Mouse (Mus musculus) cortical plate, adult 2 months (tissue): ENCODE measurements at regions not wholly inside any gene's neighbourhood (a gene's known extent, or its start where the extent isn't known, plus 50 kb on each side); places are given as distances from the start of the nearest gene placed in this dataset.

Experiments
- H3K27ac ChIP-seq: fragments of 200-500 bp; 2 replicates; pipeline ENCODE4 v1.5.1; 2012; ENCODE audit warnings: low read length, control low read depth, inconsistent platforms; ENCODE audit not compliant: insufficient read depth
- H3K4me1 ChIP-seq: fragments of 200-500 bp; 2 replicates; pipeline ENCODE4 v1.6.1; 2011; ENCODE audit warnings: low read length; ENCODE audit not compliant: control insufficient read depth, insufficient read depth
- H3K4me3 ChIP-seq: fragments of 200-500 bp; 2 replicates; pipeline ENCODE4 v1.5.1; 2011; ENCODE audit warnings: mild to moderate bottlenecking, low read length, control low read depth; ENCODE audit not compliant: insufficient read depth
- CTCF ChIP-seq: fragments of 200-500 bp; IDR thresholded peaks from 2 replicates; pipeline ENCODE4 v1.5.1; 2011; ENCODE audit warnings: mild to moderate bottlenecking, control low read depth, low read length; ENCODE audit not compliant: insufficient read depth; ENCODE audit errors: extremely low read depth
- POLR2A ChIP-seq: fragments of 200-500 bp; IDR thresholded peaks from 2 replicates; pipeline ENCODE4 v1.6.1; 2011; ENCODE audit warnings: mild to moderate bottlenecking, low read length, control low read depth; ENCODE audit not compliant: insufficient read depth; ENCODE audit errors: extremely low read depth

GRCm38 (mm10) chr8:88944038-88944437 lies 99.9 kb downstream of the Sall1 start:
- H3K4me1 ChIP-seq, result no peaks in the 10 kb centered on the region
- H3K4me3 ChIP-seq, result no peak overlapping the region
- no peak overlapping the region for H3K27ac ChIP-seq
- TF ChIP-seq POLR2A, result no peak
- peak; percentile 30; the same call in 1 of the 2 replicates for TF ChIP-seq CTCF

DNA sequence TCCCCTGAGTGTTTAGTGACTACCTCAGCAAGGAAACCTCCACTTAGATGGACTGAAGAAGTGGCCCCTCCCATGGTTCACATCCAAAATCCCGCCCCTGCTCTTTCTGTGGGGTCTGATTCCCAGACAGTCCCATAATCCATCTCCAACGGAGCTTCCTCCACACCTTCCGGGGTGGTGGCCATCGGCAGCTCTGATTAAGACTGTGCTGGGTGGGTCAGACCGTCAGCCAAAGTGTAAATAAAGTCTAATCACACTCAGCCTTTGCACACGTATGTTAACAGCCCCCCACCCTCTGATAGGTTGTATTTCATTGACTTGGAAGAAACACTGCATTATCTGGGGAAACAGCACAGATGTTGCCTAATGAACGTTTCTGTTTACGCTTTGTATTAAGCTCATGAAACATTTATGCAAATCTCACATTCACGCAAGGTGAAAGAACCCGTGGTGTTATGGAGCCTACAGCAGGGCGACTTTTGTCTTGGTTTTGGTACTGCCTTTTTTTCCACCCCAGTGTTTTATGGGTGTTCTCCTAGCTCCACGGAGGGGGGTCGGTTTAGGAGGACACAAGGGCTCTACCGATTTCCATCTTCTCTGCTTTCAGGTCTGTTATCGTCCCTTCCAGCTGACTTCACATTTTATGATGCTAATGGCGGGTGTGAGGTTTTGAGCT lies 104.8 kb downstream of the Sall1 start:
- no peaks in the 10 kb centered on the region for H3K4me1 ChIP-seq
- no peak for TF ChIP-seq CTCF
- H3K27ac ChIP-seq, result no peak overlapping the region
- no peak overlapping the region for H3K4me3 ChIP-seq

- TF ChIP-seq CTCF, result no peak
- TF ChIP-seq POLR2A, result no peak
- H3K4me1 ChIP-seq, result no peaks in the 10 kb centered on the region
Observed at GRCm38 (mm10) chr8:88934708-88935107, 109.3 kb downstream of the Sall1 start.

DNA sequence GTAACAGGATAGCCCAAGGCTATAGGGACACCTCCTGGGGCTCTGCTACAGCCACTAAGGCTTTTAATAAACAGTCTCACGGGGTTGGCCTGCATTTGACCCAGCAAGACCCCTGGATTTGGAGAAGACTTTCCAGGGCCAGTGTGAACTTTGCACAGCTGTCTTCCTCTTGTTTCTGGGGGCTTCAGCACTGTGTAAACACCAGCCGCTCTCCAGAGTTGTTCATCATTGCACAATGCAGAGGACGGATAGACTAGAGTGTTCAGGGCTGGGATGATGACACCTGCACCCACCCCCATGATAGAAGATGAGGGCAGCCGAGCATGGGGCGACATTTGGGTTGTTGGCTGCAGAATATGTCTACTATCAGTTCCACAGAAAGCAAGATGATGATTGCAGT lies 112.9 kb downstream of the Sall1 start:
- TF ChIP-seq CTCF (no peak), POLR2A (no peak)
- Histone ChIP-seq H3K4me1 (no peaks in the 10 kb centered on the region), H3K27ac (no peak overlapping the region)

More at GRCm38 (mm10) chr8:88934708-88935107, 109.3 kb downstream of the Sall1 start:
- Histone ChIP-seq H3K27ac (no peak overlapping the region), H3K4me3 (no peak overlapping the region)

DNA sequence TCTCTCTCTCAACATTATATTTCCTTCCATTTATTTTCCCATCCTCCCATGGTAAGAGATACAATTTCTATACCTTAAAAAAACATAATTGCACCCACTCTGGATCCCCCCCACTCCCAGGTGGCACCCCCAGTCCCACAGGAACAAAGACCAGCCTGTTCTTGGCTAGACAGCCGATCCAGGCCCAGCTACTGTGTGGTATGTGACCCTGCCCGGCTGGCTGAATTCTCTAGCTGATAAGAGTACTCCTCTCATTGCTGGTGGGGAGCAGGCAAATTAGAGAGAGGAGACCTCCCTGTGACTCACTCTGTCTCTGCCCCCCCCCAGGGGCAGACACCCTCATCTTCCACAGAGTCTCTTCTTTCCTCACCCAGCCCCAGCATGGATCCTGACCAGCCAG lies 113.6 kb downstream of the Sall1 start:
- Histone ChIP-seq H3K4me3 (no peak overlapping the region), H3K4me1 (no peaks in the 10 kb centered on the region), H3K27ac (no peak overlapping the region)
- TF ChIP-seq POLR2A (no peak), CTCF (no peak)

More for the DNA sequence above, 112.9 kb downstream of the Sall1 start:
- H3K4me3 ChIP-seq, result no peak overlapping the region

DNA sequence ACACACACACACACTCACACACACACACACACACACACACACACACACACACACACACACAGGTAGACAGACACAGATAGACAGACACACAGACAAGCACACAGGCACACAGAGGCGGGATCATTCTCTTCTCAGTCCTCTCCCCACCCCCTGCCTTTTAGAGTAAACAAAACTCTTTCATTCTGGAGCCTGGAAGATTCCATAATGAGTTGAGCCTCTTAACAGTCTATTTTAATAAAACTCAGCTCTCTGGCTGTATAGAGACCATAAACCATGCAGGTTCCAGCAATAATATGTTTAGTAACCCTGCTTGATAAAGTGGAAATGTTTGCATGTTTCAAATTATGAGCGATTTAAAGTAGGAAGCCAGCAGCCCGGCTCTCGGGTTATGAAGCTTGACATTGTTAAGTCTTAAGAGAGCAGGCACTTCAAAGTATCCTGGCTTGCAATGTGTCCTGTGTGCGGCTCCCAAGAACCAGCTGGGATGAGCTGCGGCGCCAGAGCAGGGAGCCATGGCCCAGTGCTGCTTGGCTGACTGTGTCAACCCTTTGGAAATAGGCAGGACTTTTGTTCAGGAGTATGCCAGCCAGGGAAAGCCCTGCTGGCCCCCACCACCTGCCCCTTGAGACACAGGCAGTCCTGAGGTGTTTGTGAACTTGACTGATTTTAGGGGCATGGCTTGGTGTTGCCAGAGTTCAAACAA lies 115.1 kb downstream of the Sall1 start:
- H3K27ac ChIP-seq, result no peak overlapping the region

GRCm38 (mm10) chr8:88922840-88923239 lies 121.1 kb downstream of the Sall1 start:
- no peak overlapping the region for H3K4me3 ChIP-seq
- no peak overlapping the region for H3K27ac ChIP-seq
- H3K4me1 ChIP-seq, result no peaks in the 10 kb centered on the region
- no peak for TF ChIP-seq POLR2A
- TF ChIP-seq CTCF, result no peak

More for the DNA sequence above, 115.1 kb downstream of the Sall1 start:
- no peak overlapping the region for H3K4me3 ChIP-seq
- TF ChIP-seq POLR2A (no peak), CTCF (no peak)
- no peaks in the 10 kb centered on the region for H3K4me1 ChIP-seq

- Histone ChIP-seq H3K27ac (no peak overlapping the region), H3K4me1 (no peaks in the 10 kb centered on the region), H3K4me3 (no peak overlapping the region)
- TF ChIP-seq CTCF (no peak), POLR2A (no peak)
Observed at GRCm38 (mm10) chr8:88921967-88922366, 122.0 kb downstream of the Sall1 start.

DNA sequence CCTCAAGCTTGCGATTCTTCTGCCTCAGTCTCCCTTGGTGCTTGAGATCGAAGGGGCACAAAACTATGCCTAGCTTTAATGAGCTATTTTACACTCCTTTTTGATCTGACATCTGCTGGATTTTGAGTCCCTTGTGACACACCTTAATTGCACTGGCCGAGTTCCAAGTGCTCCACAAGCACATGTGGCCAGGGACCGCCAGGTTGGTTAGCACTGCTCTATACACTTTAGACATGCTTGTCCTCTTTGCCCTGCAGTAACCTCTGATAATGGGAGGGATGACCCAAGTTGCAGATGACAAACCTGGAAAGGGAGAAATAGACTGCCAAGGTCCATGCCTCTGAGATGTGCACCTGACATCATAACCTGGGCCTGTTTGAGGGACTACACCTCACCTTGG lies 124.7 kb downstream of the Sall1 start:
- H3K4me1 ChIP-seq, result no peaks in the 10 kb centered on the region
- H3K4me3 ChIP-seq, result no peak overlapping the region
- no peak for TF ChIP-seq CTCF
- no peak overlapping the region for H3K27ac ChIP-seq

DNA sequence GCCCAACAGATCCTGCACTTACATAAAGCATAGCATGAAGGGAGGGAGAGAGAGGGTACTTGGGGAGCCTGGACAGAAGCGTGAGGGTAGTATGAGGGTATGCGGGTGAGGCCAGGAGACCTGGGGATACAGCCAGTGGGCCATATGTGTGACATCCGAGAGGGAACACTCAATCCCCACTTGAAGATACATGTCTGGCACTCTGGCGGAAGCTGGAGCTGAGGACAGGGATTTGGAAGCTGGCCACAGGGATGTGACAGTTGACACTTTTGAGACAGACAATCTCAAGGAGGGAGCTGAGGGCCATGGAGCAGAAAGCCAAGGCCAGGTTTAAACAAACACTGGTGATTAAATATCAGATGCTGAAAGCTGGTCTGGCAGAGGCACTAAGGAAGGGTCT lies 127.9 kb downstream of the Sall1 start:
- H3K27ac ChIP-seq, result no peak overlapping the region
- H3K4me3 ChIP-seq, result no peak overlapping the region
- H3K4me1 ChIP-seq, result no peaks in the 10 kb centered on the region
- TF ChIP-seq CTCF (no peak), POLR2A (no peak)

DNA sequence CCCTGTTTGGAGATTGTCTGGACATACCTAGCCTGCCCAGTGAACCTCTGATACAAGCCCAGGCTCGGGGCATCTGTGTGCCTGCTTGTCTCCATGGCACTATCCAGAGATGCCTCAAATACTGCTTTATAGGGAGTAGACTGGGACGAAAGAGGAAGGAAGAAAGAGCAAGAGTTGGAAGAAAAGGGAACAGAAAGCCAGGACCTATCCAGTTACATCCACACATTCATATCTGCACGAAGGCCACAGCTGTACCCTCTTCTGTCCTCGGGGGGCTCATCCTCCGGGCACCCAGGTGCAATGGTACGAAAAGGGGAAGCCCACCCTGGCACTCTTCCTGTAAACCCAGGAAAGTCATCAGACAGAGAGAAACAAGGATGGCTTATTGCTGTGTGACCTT lies 129.3 kb downstream of the Sall1 start:
- Histone ChIP-seq H3K4me1 (no peaks in the 10 kb centered on the region), H3K4me3 (no peak overlapping the region), H3K27ac (no peak overlapping the region)
- TF ChIP-seq CTCF (no peak), POLR2A (no peak)
